Mouse (Mus musculus): ENCODE measurements around the gene Tex26. TPM values are rescaled to one million over a fixed set of nuclear protein-coding genes. Genes with fewer than 3 reads are reported as not detected.

Tex26 gene
- polyA plus RNA-seq, 1 experiment from 2014 or later, result 0.70 TPM

GRCm38 (mm10) chr5:149428347-149428746 lies 11.1 kb upstream of the Tex26 start:
- H3K4me3 ChIP-seq (ENCODE audit: low read depth, low read length), result no peak overlapping the region
- peak; percentile 81 for ATAC-seq (replicated peaks; ENCODE audit: low FRiP score, low TSS enrichment, low read depth)
- H3K36me3 ChIP-seq (ENCODE audit: control insufficient read depth, insufficient read depth, low read length), result no peaks in the 10 kb centered on the region
- H3K9ac ChIP-seq (ENCODE audit: low read length), result no peak overlapping the region
- peaks cover 18% of the 10 kb centered on the region for H3K4me1 ChIP-seq (replicated peaks; ENCODE audit: control insufficient read depth, insufficient read depth, low read length)
- H3K27me3 ChIP-seq (replicated peaks; ENCODE audit: control insufficient read depth, insufficient read depth, low read length), result no peaks in the 10 kb centered on the region
- no peaks in the 10 kb centered on the region for H3K9me3 ChIP-seq (ENCODE audit: control insufficient read depth, low read length)
- peak; percentile 70 for DNase-seq (ENCODE audit: low spot score)
- 11% methylated on average over 6 of the region's 6 CpGs for WGBS
- peak overlapping the region; percentile 82 for H3K27ac ChIP-seq (ENCODE audit: low read depth)
- no peak overlapping the region for H3K4me2 ChIP-seq (ENCODE audit: low read length)

GRCm38 (mm10) chr5:149428810-149429255 lies 10.6 kb upstream of the Tex26 start:
- H3K36me3 ChIP-seq (ENCODE audit: control insufficient read depth, insufficient read depth, low read length), result no peaks in the 10 kb centered on the region
- DNase-seq (ENCODE audit: low spot score), result peak; percentile 63
- no peaks in the 10 kb centered on the region for H3K27me3 ChIP-seq (replicated peaks; ENCODE audit: control insufficient read depth, insufficient read depth, low read length)
- no peak overlapping the region for H3K4me3 ChIP-seq (ENCODE audit: low read depth, low read length)
- ATAC-seq (replicated peaks; ENCODE audit: low FRiP score, low TSS enrichment, low read depth), result peak; percentile 53; the same call in 1 of the 2 replicates
- peaks cover 18% of the 10 kb centered on the region for H3K4me1 ChIP-seq (replicated peaks; ENCODE audit: control insufficient read depth, insufficient read depth, low read length)
- H3K27ac ChIP-seq (ENCODE audit: low read depth), result peak overlapping the region; percentile 82
- no peak overlapping the region for H3K4me2 ChIP-seq (ENCODE audit: low read length)
- WGBS, result 17% methylated on average over 2 of the region's 2 CpGs
- no peak overlapping the region for H3K9ac ChIP-seq (ENCODE audit: low read length)
- H3K9me3 ChIP-seq (ENCODE audit: control insufficient read depth, low read length), result no peaks in the 10 kb centered on the region

- Histone ChIP-seq H3K4me1 (replicated peaks; ENCODE audit: control insufficient read depth, insufficient read depth, low read length) (peaks cover 21% of the 10 kb centered on the region), H3K4me2 (ENCODE audit: low read length) (no peak overlapping the region), H3K9me3 (ENCODE audit: control insufficient read depth, low read length) (no peaks in the 10 kb centered on the region), H3K36me3 (ENCODE audit: control insufficient read depth, insufficient read depth, low read length) (no peaks in the 10 kb centered on the region), H3K27me3 (replicated peaks; ENCODE audit: control insufficient read depth, insufficient read depth, low read length) (no peaks in the 10 kb centered on the region), H3K9ac (ENCODE audit: low read length) (no peak overlapping the region), H3K27ac (ENCODE audit: low read depth) (no peak overlapping the region), H3K4me3 (ENCODE audit: low read depth, low read length) (no peak overlapping the region)
- ATAC-seq (replicated peaks; ENCODE audit: low FRiP score, low TSS enrichment, low read depth), result no peak
- WGBS, result 75% methylated on average over 4 of the region's 4 CpGs
- no peak for DNase-seq (ENCODE audit: low spot score)
Measured at GRCm38 (mm10) chr5:149429541-149429940, 9.9 kb upstream of the Tex26 start.

GRCm38 (mm10) chr5:149430943-149431342 lies 8.5 kb upstream of the Tex26 start:
- no peaks in the 10 kb centered on the region for H3K27me3 ChIP-seq (replicated peaks; ENCODE audit: control insufficient read depth, insufficient read depth, low read length)
- H3K4me3 ChIP-seq (ENCODE audit: low read depth, low read length), result no peak overlapping the region
- no peak overlapping the region for H3K27ac ChIP-seq (ENCODE audit: low read depth)
- ATAC-seq (replicated peaks; ENCODE audit: low FRiP score, low TSS enrichment, low read depth), result no peak
- H3K9ac ChIP-seq (ENCODE audit: low read length), result no peak overlapping the region
- peaks cover 24% of the 10 kb centered on the region for H3K4me1 ChIP-seq (replicated peaks; ENCODE audit: control insufficient read depth, insufficient read depth, low read length)
- no peak for DNase-seq (ENCODE audit: low spot score)
- 90% methylated on average over 3 of the region's 3 CpGs for WGBS
- no peaks in the 10 kb centered on the region for H3K36me3 ChIP-seq (ENCODE audit: control insufficient read depth, insufficient read depth, low read length)
- no peak overlapping the region for H3K4me2 ChIP-seq (ENCODE audit: low read length)
- no peaks in the 10 kb centered on the region for H3K9me3 ChIP-seq (ENCODE audit: control insufficient read depth, low read length)

- ATAC-seq (replicated peaks; ENCODE audit: low FRiP score, low TSS enrichment, low read depth) (no peak), DNase-seq (ENCODE audit: low spot score) (no peak)
- 55% methylated on average over 7 of the region's 7 CpGs for WGBS
Measured at GRCm38 (mm10) chr5:149433618-149434017, 5.8 kb upstream of the Tex26 start.

GRCm38 (mm10) chr5:149434141-149434690 lies 5.2 kb upstream of the Tex26 start:
- H3K4me3 ChIP-seq (ENCODE audit: low read depth, low read length), result no peak overlapping the region
- H3K9me3 ChIP-seq (ENCODE audit: control insufficient read depth, low read length), result no peaks in the 10 kb centered on the region
- H3K27ac ChIP-seq (ENCODE audit: low read depth), result no peak overlapping the region
- DNase-seq (ENCODE audit: low spot score), result no peak
- H3K36me3 ChIP-seq (ENCODE audit: control insufficient read depth, insufficient read depth, low read length), result no peaks in the 10 kb centered on the region
- no peak overlapping the region for H3K9ac ChIP-seq (ENCODE audit: low read length)
- peaks cover 8% of the 10 kb centered on the region; the same call in 1 of the 2 replicates for H3K4me1 ChIP-seq (replicated peaks; ENCODE audit: control insufficient read depth, insufficient read depth, low read length)
- no peaks in the 10 kb centered on the region for H3K27me3 ChIP-seq (replicated peaks; ENCODE audit: control insufficient read depth, insufficient read depth, low read length)
- peak; percentile 67 for ATAC-seq (replicated peaks; ENCODE audit: low FRiP score, low TSS enrichment, low read depth)
- WGBS, result 21% methylated on average over 9 of the region's 9 CpGs
- H3K4me2 ChIP-seq (ENCODE audit: low read length), result no peak overlapping the region

More at GRCm38 (mm10) chr5:149433618-149434017, 5.8 kb upstream of the Tex26 start:
- no peak overlapping the region for H3K27ac ChIP-seq (ENCODE audit: low read depth)
- H3K36me3 ChIP-seq (ENCODE audit: control insufficient read depth, insufficient read depth, low read length), result no peaks in the 10 kb centered on the region
- H3K4me2 ChIP-seq (ENCODE audit: low read length), result no peak overlapping the region
- H3K9me3 ChIP-seq (ENCODE audit: control insufficient read depth, low read length), result no peaks in the 10 kb centered on the region
- H3K27me3 ChIP-seq (replicated peaks; ENCODE audit: control insufficient read depth, insufficient read depth, low read length), result no peaks in the 10 kb centered on the region
- H3K4me3 ChIP-seq (ENCODE audit: low read depth, low read length), result no peak overlapping the region
- no peak overlapping the region for H3K9ac ChIP-seq (ENCODE audit: low read length)
- H3K4me1 ChIP-seq (replicated peaks; ENCODE audit: control insufficient read depth, insufficient read depth, low read length), result peaks cover 14% of the 10 kb centered on the region

GRCm38 (mm10) chr5:149436541-149436940 lies 2.9 kb upstream of the Tex26 start:
- Histone ChIP-seq H3K27me3 (replicated peaks; ENCODE audit: control insufficient read depth, insufficient read depth, low read length) (no peaks in the 10 kb centered on the region), H3K36me3 (ENCODE audit: control insufficient read depth, insufficient read depth, low read length) (no peaks in the 10 kb centered on the region), H3K4me1 (replicated peaks; ENCODE audit: control insufficient read depth, insufficient read depth, low read length) (peaks cover 16% of the 10 kb centered on the region), H3K4me2 (ENCODE audit: low read length) (no peak overlapping the region), H3K4me3 (ENCODE audit: low read depth, low read length) (no peak overlapping the region), H3K9ac (ENCODE audit: low read length) (no peak overlapping the region), H3K9me3 (ENCODE audit: control insufficient read depth, low read length) (no peaks in the 10 kb centered on the region), H3K27ac (ENCODE audit: low read depth) (no peak overlapping the region)
- DNase-seq (ENCODE audit: low spot score) (no peak), ATAC-seq (replicated peaks; ENCODE audit: low FRiP score, low TSS enrichment, low read depth) (no peak)
- WGBS, result 71% methylated on average over 3 of the region's 3 CpGs

GRCm38 (mm10) chr5:149437150-149437549 lies 2.3 kb upstream of the Tex26 start:
- H3K36me3 ChIP-seq (ENCODE audit: control insufficient read depth, insufficient read depth, low read length), result no peaks in the 10 kb centered on the region
- H3K27me3 ChIP-seq (replicated peaks; ENCODE audit: control insufficient read depth, insufficient read depth, low read length), result no peaks in the 10 kb centered on the region
- H3K4me3 ChIP-seq (ENCODE audit: low read depth, low read length), result no peak overlapping the region
- no peak for ATAC-seq (replicated peaks; ENCODE audit: low FRiP score, low TSS enrichment, low read depth)
- H3K4me2 ChIP-seq (ENCODE audit: low read length), result no peak overlapping the region
- no peak overlapping the region for H3K27ac ChIP-seq (ENCODE audit: low read depth)
- peaks cover 22% of the 10 kb centered on the region for H3K4me1 ChIP-seq (replicated peaks; ENCODE audit: control insufficient read depth, insufficient read depth, low read length)
- no peaks in the 10 kb centered on the region for H3K9me3 ChIP-seq (ENCODE audit: control insufficient read depth, low read length)
- no peak for DNase-seq (ENCODE audit: low spot score)
- no peak overlapping the region for H3K9ac ChIP-seq (ENCODE audit: low read length)
- 72% methylated on average over 6 of the region's 6 CpGs for WGBS

- WGBS, result 1% methylated on average over 18 of the region's 18 CpGs
- peak overlapping the region; percentile 60 for H3K9ac ChIP-seq (ENCODE audit: low read length)
Measured at GRCm38 (mm10) chr5:149440180-149440573, 717 bp downstream of the Tex26 start.

More at GRCm38 (mm10) chr5:149440180-149440573, 717 bp downstream of the Tex26 start:
- H3K27ac ChIP-seq (ENCODE audit: low read depth), result peak overlapping the region; percentile 91
- DNase-seq (ENCODE audit: low spot score) (peak; percentile 87), ATAC-seq (replicated peaks; ENCODE audit: low FRiP score, low TSS enrichment, low read depth) (peak; percentile 80)
- H3K27me3 ChIP-seq (replicated peaks; ENCODE audit: control insufficient read depth, insufficient read depth, low read length), result no peaks in the 10 kb centered on the region
- peaks cover 17% of the 10 kb centered on the region for H3K4me1 ChIP-seq (replicated peaks; ENCODE audit: control insufficient read depth, insufficient read depth, low read length)
- no peaks in the 10 kb centered on the region for H3K9me3 ChIP-seq (ENCODE audit: control insufficient read depth, low read length)
- peak overlapping the region; percentile 38 for H3K4me3 ChIP-seq (ENCODE audit: low read depth, low read length)
- H3K4me2 ChIP-seq (ENCODE audit: low read length), result peak overlapping the region; percentile 84
- no peaks in the 10 kb centered on the region for H3K36me3 ChIP-seq (ENCODE audit: control insufficient read depth, insufficient read depth, low read length)

All from intestine, embryonic 14.5 days (tissue).